Mouse (Mus musculus): Measurements from ENCODE around the gene 6820408C15Rik. TPM values are rescaled to one million over a fixed set of nuclear protein-coding genes. Genes with fewer than 3 reads are reported as not detected.

Gene 6820408C15Rik
- total RNA-seq, 1 experiment = 0.18 TPM

DNA sequence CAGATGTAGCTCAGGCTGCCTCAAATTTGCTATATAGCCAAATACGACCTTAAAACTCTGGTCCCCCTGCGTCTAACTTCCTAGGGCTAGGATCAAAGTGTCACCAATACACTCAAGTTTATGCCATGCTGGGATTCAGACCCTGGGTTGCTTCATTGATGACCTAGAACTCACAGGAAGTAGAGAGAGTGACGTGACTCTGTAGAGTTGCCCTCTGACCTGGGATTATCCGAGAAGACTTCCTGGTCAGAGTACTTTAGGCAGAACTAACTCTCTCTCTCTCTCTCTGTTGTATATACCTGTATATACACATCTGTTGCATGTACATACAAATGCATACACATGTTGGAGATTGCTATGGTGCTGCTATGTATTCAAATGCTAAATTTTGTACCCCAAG lies 42.7 kb upstream of the 6820408C15Rik start:
- Histone ChIP-seq H3K36me3 (ENCODE audit: control insufficient read depth, insufficient read depth, low read length, poor library complexity, severe bottlenecking) (no peaks in the 10 kb centered on the region), H3K27ac (ENCODE audit: insufficient read depth, low read depth, low read length, poor library complexity, severe bottlenecking) (no peak overlapping the region), H3K4me1 (ENCODE audit: control insufficient read depth in 2 of 2, insufficient read depth in 2 of 2, low read length in 2 of 2, poor library complexity in 1 of 2) (peaks cover 2 to 20% of the 10 kb centered on the region in 2 experiments; a peak in 3 of 4 replicates), H3K9me3 (ENCODE audit: control insufficient read depth, insufficient read depth, low read depth, low read length) (no peaks in the 10 kb centered on the region), H3K9ac (ENCODE audit: insufficient read depth, low read depth, low read length, poor library complexity, severe bottlenecking) (no peak overlapping the region), H3K4me3 (ENCODE audit: insufficient read depth in 1 of 2, low read depth in 1 of 2, low read length in 2 of 2, poor library complexity in 1 of 2, severe bottlenecking in 1 of 2) (no peak overlapping the region)
- TF ChIP-seq CHD2 (IDR thresholded peaks at IDR 0.05; ENCODE audit: low read depth, low read length) = no peak
- TF ChIP-seq ZC3H11A (IDR thresholded peaks at IDR 0.05; ENCODE audit: borderline replicate concordance, low read depth, low read length) = no peak
- TF ChIP-seq MAFK (IDR thresholded peaks at IDR 0.05; ENCODE audit: insufficient read depth, low read depth, low read length) = no peak
- TF ChIP-seq ZNF384 (IDR thresholded peaks at IDR 0.05; ENCODE audit: low read depth, low read length) = no peak
- TF ChIP-seq HCFC1 (IDR thresholded peaks at IDR 0.05; ENCODE audit: borderline replicate concordance, insufficient read depth, low read length) = no peak
- DNase-seq (ENCODE audit: low read depth, low spot score) = no peak
- in situ Hi-C loops (cut with MboI; ENCODE audit: low sequenced_read_pairs in 2 of 2, unreplicated experiment in 2 of 2) = no loop called here

DNA sequence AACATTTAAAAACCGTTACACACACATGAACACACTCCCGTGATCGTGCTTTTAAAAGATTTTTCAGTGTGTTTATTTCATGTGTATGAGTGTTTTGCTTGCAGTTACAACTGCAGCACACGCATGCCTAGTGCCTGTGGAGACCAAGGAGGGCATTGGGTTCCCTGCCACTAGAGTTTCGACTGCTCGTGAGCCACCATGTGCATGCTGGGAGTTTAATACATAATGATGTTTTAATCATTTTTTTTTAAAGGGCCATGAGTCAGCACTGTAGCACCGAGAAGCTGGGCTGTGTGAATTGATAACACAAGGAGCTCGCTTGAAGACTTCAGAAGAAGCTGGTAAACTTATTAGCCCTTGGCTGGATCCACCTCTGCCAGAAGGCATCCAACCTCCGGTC lies 41.8 kb upstream of the 6820408C15Rik start:
- in situ Hi-C loops (cut with MboI; ENCODE audit: low sequenced_read_pairs in 2 of 2, unreplicated experiment in 2 of 2) = no loop called here
- H3K36me3 ChIP-seq (ENCODE audit: control insufficient read depth, insufficient read depth, low read length, poor library complexity, severe bottlenecking) = no peaks in the 10 kb centered on the region
- no peak overlapping the region for H3K27ac ChIP-seq (ENCODE audit: insufficient read depth, low read depth, low read length, poor library complexity, severe bottlenecking)
- H3K4me1 ChIP-seq (ENCODE audit: control insufficient read depth in 2 of 2, insufficient read depth in 2 of 2, low read length in 2 of 2, poor library complexity in 1 of 2) = peaks cover 2 to 19% of the 10 kb centered on the region in 2 experiments; a peak in 3 of 4 replicates
- H3K9me3 ChIP-seq (ENCODE audit: control insufficient read depth, insufficient read depth, low read depth, low read length) = no peaks in the 10 kb centered on the region
- no peak overlapping the region for H3K4me3 ChIP-seq (ENCODE audit: insufficient read depth in 1 of 2, low read depth in 1 of 2, low read length in 2 of 2, poor library complexity in 1 of 2, severe bottlenecking in 1 of 2)
- DNase-seq (ENCODE audit: low read depth, low spot score) = no peak
- H3K9ac ChIP-seq (ENCODE audit: insufficient read depth, low read depth, low read length, poor library complexity, severe bottlenecking) = no peak overlapping the region
- no peak for TF ChIP-seq CHD2 (IDR thresholded peaks at IDR 0.05; ENCODE audit: low read depth, low read length)
- no peak for TF ChIP-seq ZC3H11A (IDR thresholded peaks at IDR 0.05; ENCODE audit: borderline replicate concordance, low read depth, low read length)
- TF ChIP-seq HCFC1 (IDR thresholded peaks at IDR 0.05; ENCODE audit: borderline replicate concordance, insufficient read depth, low read length) = no peak
- no peak for TF ChIP-seq ZNF384 (IDR thresholded peaks at IDR 0.05; ENCODE audit: low read depth, low read length)
- no peak for TF ChIP-seq MAFK (IDR thresholded peaks at IDR 0.05; ENCODE audit: insufficient read depth, low read depth, low read length)

DNA sequence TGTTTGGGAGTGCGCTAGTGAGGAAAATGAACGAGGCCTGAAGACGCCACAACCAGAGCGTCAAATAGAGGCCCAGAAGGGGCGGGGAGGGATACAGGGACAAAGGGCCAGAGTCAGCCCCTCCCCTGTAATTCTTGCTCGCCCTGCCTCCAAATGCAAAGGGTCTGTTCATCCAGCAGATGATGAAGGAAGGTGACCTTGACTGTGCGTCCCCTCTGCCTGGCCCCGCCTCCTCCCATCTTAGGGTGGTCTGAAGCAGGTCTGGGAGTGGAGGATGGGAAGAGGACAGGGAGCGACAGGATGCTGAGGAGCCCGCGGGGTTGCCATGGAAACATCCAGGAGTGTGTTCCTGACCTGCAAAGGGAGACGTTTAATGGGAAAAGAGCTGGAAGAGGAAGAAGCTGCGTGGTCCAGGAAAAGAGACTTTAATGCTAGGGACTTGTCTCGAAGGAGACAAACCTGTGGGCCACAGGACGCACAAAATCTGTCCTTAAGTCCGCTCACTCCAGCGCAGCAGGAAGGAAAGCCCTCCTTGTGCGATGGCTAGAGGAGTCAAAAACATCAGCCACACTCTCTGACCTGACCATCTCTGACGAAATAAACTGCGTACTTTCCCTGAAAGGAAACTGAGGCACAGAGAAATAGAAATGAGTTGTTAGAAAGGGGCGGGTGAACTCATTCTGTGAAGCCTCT lies 39.6 kb upstream of the 6820408C15Rik start:
- Histone ChIP-seq H3K4me3 (ENCODE audit: insufficient read depth in 1 of 2, low read depth in 1 of 2, low read length in 2 of 2, poor library complexity in 1 of 2, severe bottlenecking in 1 of 2) (peak overlapping the region; percentile 30 to 41), H3K36me3 (ENCODE audit: control insufficient read depth, insufficient read depth, low read length, poor library complexity, severe bottlenecking) (no peaks in the 10 kb centered on the region), H3K9me3 (ENCODE audit: control insufficient read depth, insufficient read depth, low read depth, low read length) (no peaks in the 10 kb centered on the region), H3K4me1 (ENCODE audit: control insufficient read depth in 2 of 2, insufficient read depth in 2 of 2, low read length in 2 of 2, poor library complexity in 1 of 2) (peaks cover 2 to 18% of the 10 kb centered on the region in 2 experiments; a peak in 3 of 4 replicates), H3K9ac (ENCODE audit: insufficient read depth, low read depth, low read length, poor library complexity, severe bottlenecking) (peak overlapping the region; percentile 44; the same call in 1 of the 2 replicates), H3K27ac (ENCODE audit: insufficient read depth, low read depth, low read length, poor library complexity, severe bottlenecking) (peak overlapping the region; percentile 45; the same call in 1 of the 2 replicates)
- no peak for TF ChIP-seq HCFC1 (IDR thresholded peaks at IDR 0.05; ENCODE audit: borderline replicate concordance, insufficient read depth, low read length)
- no peak for TF ChIP-seq ZNF384 (IDR thresholded peaks at IDR 0.05; ENCODE audit: low read depth, low read length)
- TF ChIP-seq MAFK (IDR thresholded peaks at IDR 0.05; ENCODE audit: insufficient read depth, low read depth, low read length) = no peak
- no peak for TF ChIP-seq CHD2 (IDR thresholded peaks at IDR 0.05; ENCODE audit: low read depth, low read length)
- no peak for TF ChIP-seq ZC3H11A (IDR thresholded peaks at IDR 0.05; ENCODE audit: borderline replicate concordance, low read depth, low read length)
- peak; percentile 75 for DNase-seq (ENCODE audit: low read depth, low spot score)
- in situ Hi-C loops (cut with MboI; ENCODE audit: low sequenced_read_pairs in 2 of 2, unreplicated experiment in 2 of 2) = no loop called here

DNA sequence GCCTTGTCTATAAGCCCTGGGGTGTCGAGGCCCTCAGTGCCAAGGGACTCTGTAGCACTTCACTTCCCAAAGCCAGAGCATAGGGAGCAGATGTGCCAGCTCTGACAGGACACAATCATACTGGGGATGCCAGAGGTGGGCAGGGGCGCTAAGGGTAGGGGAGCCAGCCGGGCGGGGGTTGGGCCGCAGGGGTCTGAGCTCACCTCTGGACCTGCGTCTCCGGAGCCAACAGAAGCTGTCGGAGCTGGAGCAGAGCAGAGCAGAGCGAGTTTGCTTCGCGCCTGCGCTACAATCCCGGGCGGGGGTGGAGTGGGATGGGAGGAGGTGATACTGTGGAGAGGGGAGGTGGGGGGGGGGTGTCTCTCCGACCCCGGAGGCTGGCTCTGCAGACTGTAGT lies 39.0 kb upstream of the 6820408C15Rik start, which contains the start of gene Nrsn2:
Gene Nrsn2 (minus strand): TSS at position 294 of the 397 bp plus-strand sequence.
- peak within 1 kb of the TSS; percentile 30 to 41 for H3K4me3 ChIP-seq (ENCODE audit: insufficient read depth in 1 of 2, low read depth in 1 of 2, low read length in 2 of 2, poor library complexity in 1 of 2, severe bottlenecking in 1 of 2)
- H3K27ac ChIP-seq (ENCODE audit: insufficient read depth, low read depth, low read length, poor library complexity, severe bottlenecking) = peak within 1 kb of the TSS; percentile 45; the same call in 1 of the 2 replicates
- TF ChIP-seq ZC3H11A (IDR thresholded peaks at IDR 0.05; ENCODE audit: borderline replicate concordance, low read depth, low read length) (no peak), CHD2 (IDR thresholded peaks at IDR 0.05; ENCODE audit: low read depth, low read length) (no peak), MAFK (IDR thresholded peaks at IDR 0.05; ENCODE audit: insufficient read depth, low read depth, low read length) (no peak), HCFC1 (IDR thresholded peaks at IDR 0.05; ENCODE audit: borderline replicate concordance, insufficient read depth, low read length) (no peak), ZNF384 (IDR thresholded peaks at IDR 0.05; ENCODE audit: low read depth, low read length) (no peak)
- H3K4me1 ChIP-seq (ENCODE audit: control insufficient read depth in 2 of 2, insufficient read depth in 2 of 2, low read length in 2 of 2, poor library complexity in 1 of 2) = peaks cover 2 to 20% of the 10 kb centered on the region in 2 experiments; a peak in 3 of 4 replicates
- H3K36me3 ChIP-seq (ENCODE audit: control insufficient read depth, insufficient read depth, low read length, poor library complexity, severe bottlenecking) = no peaks in the 10 kb centered on the region
- no peak for DNase-seq (ENCODE audit: low read depth, low spot score)
- H3K9ac ChIP-seq (ENCODE audit: insufficient read depth, low read depth, low read length, poor library complexity, severe bottlenecking) = peak within 1 kb of the TSS; percentile 44; the same call in 1 of the 2 replicates
- in situ Hi-C loops (cut with MboI; ENCODE audit: low sequenced_read_pairs in 2 of 2, unreplicated experiment in 2 of 2) = no loop called here
- no peaks in the 10 kb centered on the region for H3K9me3 ChIP-seq (ENCODE audit: control insufficient read depth, insufficient read depth, low read depth, low read length)

Data from ES-E14 (cell line).